Mouse (Mus musculus) limb, embryonic 15.5 days (tissue): Measurements from ENCODE around the gene Gm20388. TPM values are rescaled to one million over a fixed set of nuclear protein-coding genes. Genes with fewer than 3 reads are reported as not detected.

Source experiments
- ATAC-seq: fragments of 200-750 bp; cut with Nextera tagmentation; 2 replicates; pipeline ENCODE4 v1.8.0; 2017; ENCODE audit warnings: low read depth, moderate TSS enrichment; ENCODE audit not compliant: insufficient number of reproducible peaks, low FRiP score, low TSS enrichment
- H3K27ac ChIP-seq: fragments of 300-500 bp; sonication (generic); 2 replicates; pipeline ENCODE4 v1.5.1; 2015; ENCODE audit warnings: moderate library complexity, mild to moderate bottlenecking, inconsistent platforms
- H3K27me3 ChIP-seq: fragments of 300-500 bp; sonication (generic); 2 replicates; pipeline ENCODE4 v1.6.1; 2015; ENCODE audit warnings: inconsistent platforms
- H3K36me3 ChIP-seq: fragments of 300-500 bp; sonication (generic); 2 replicates; pipeline ENCODE4 v1.6.1; 2015; ENCODE audit warnings: inconsistent platforms
- H3K4me1 ChIP-seq: fragments of 300-500 bp; sonication (generic); 2 replicates; pipeline ENCODE4 v1.6.1; 2015; ENCODE audit warnings: inconsistent platforms
- H3K4me2 ChIP-seq: fragments of 300-500 bp; sonication (generic); 2 replicates; pipeline ENCODE4 v1.6.1; 2015; ENCODE audit warnings: mild to moderate bottlenecking, inconsistent platforms
- H3K4me3 ChIP-seq: fragments of 300-500 bp; sonication (generic); 2 replicates; pipeline ENCODE4 v1.5.1; 2015; ENCODE audit warnings: mild to moderate bottlenecking, inconsistent platforms
- H3K9ac ChIP-seq: fragments of 300-500 bp; sonication (generic); 2 replicates; pipeline ENCODE4 v1.6.1; 2015; ENCODE audit warnings: inconsistent platforms
- H3K9me3 ChIP-seq: fragments of 300-500 bp; sonication (generic); 2 replicates; pipeline ENCODE4 v1.6.1; 2016; ENCODE audit warnings: inconsistent platforms
- WGBS: fragments of 180-500 bp; shearing (Covaris S2); methylation state at CpG from one replicate; pipeline ENCODE4 v1.1.7; 2015; 5-methylcytosine and 5-hydroxymethylcytosine counted together
- polyA plus RNA-seq: library from polyadenylated mRNA; unstranded; fragments of >200 nt; fragmentation: Nextera tagmentation; extraction: Ambion mirVana; gene quantifications from 2 replicates; pipeline ENCODE4 v1.2.1, GENCODE M21; 2015

Gene Gm20388
- polyA plus RNA-seq, 1 experiment from 2014 or later: 4.9 TPM

GRCm38 (mm10) chr8:123004033-123004922 lies 3093.6 kb downstream of the Gm20388 start:
- no peak overlapping the region for H3K4me2 ChIP-seq
- ATAC-seq: peak; percentile 44; the same call in 1 of the 2 replicates
- no peaks in the 10 kb centered on the region for H3K27me3 ChIP-seq
- H3K4me3 ChIP-seq: no peak overlapping the region
- H3K9ac ChIP-seq: no peak overlapping the region
- WGBS: 46% methylated on average over 14 of the region's 14 CpGs
- no peaks in the 10 kb centered on the region for H3K36me3 ChIP-seq
- H3K27ac ChIP-seq: peak overlapping the region; percentile 43
- H3K4me1 ChIP-seq: peaks cover 46% of the 10 kb centered on the region
- no peaks in the 10 kb centered on the region for H3K9me3 ChIP-seq

GRCm38 (mm10) chr8:123005328-123005727 lies 3094.7 kb downstream of the Gm20388 start:
- no peak overlapping the region for H3K9ac ChIP-seq
- no peaks in the 10 kb centered on the region for H3K27me3 ChIP-seq
- H3K4me3 ChIP-seq: no peak overlapping the region
- no peak overlapping the region for H3K4me2 ChIP-seq
- H3K36me3 ChIP-seq: no peaks in the 10 kb centered on the region
- WGBS: 52% methylated on average over 3 of the region's 3 CpGs
- H3K4me1 ChIP-seq: peaks cover 45% of the 10 kb centered on the region
- peak overlapping the region; percentile 7; the same call in 1 of the 2 replicates for H3K27ac ChIP-seq
- ATAC-seq: no peak
- no peaks in the 10 kb centered on the region for H3K9me3 ChIP-seq

- Histone ChIP-seq H3K4me2 (no peak overlapping the region), H3K4me1 (peaks cover 46% of the 10 kb centered on the region), H3K36me3 (no peaks in the 10 kb centered on the region), H3K27me3 (no peaks in the 10 kb centered on the region), H3K4me3 (no peak overlapping the region), H3K9me3 (no peaks in the 10 kb centered on the region), H3K27ac (no peak overlapping the region), H3K9ac (no peak overlapping the region)
- WGBS: 56% methylated on average over 5 of the region's 5 CpGs
- no peak for ATAC-seq
These were observed 3095.2 kb downstream of the Gm20388 start for GRCm38 (mm10) chr8:123005805-123006204.

- Histone ChIP-seq H3K4me1 (peaks cover 34% of the 10 kb centered on the region), H3K36me3 (no peaks in the 10 kb centered on the region), H3K27me3 (no peaks in the 10 kb centered on the region), H3K27ac (no peak overlapping the region), H3K9me3 (no peaks in the 10 kb centered on the region), H3K9ac (no peak overlapping the region), H3K4me3 (no peak overlapping the region), H3K4me2 (no peak overlapping the region)
- ATAC-seq: no peak
These were observed 3100.7 kb downstream of the Gm20388 start for GRCm38 (mm10) chr8:123011321-123011720.

- no peak overlapping the region for H3K4me2 ChIP-seq
- H3K4me3 ChIP-seq: no peak overlapping the region
- no peaks in the 10 kb centered on the region for H3K27me3 ChIP-seq
- ATAC-seq: no peak
- WGBS: 63% methylated on average over 7 of the region's 7 CpGs
- H3K9ac ChIP-seq: no peak overlapping the region
- H3K27ac ChIP-seq: no peak overlapping the region
- no peaks in the 10 kb centered on the region for H3K36me3 ChIP-seq
- no peaks in the 10 kb centered on the region for H3K9me3 ChIP-seq
- H3K4me1 ChIP-seq: peaks cover 30% of the 10 kb centered on the region
These were observed 3103.8 kb downstream of the Gm20388 start for GRCm38 (mm10) chr8:123014429-123014828.

GRCm38 (mm10) chr8:123015074-123015473 lies 3104.4 kb downstream of the Gm20388 start:
- Histone ChIP-seq H3K4me3 (no peak overlapping the region), H3K9ac (no peak overlapping the region), H3K36me3 (no peaks in the 10 kb centered on the region), H3K9me3 (no peaks in the 10 kb centered on the region), H3K27ac (no peak overlapping the region), H3K27me3 (no peaks in the 10 kb centered on the region), H3K4me1 (peaks cover 32% of the 10 kb centered on the region), H3K4me2 (no peak overlapping the region)
- ATAC-seq: no peak
- 43% methylated on average over 3 of the region's 3 CpGs for WGBS

- no peaks in the 10 kb centered on the region for H3K27me3 ChIP-seq
- no peak overlapping the region for H3K27ac ChIP-seq
- ATAC-seq: no peak
- no peak overlapping the region for H3K4me3 ChIP-seq
- no peaks in the 10 kb centered on the region for H3K36me3 ChIP-seq
- peaks cover 44% of the 10 kb centered on the region for H3K4me1 ChIP-seq
- 94% methylated on average over 4 of the region's 4 CpGs for WGBS
- no peak overlapping the region for H3K9ac ChIP-seq
- H3K4me2 ChIP-seq: no peak overlapping the region
- no peaks in the 10 kb centered on the region for H3K9me3 ChIP-seq
These were observed 3106.5 kb downstream of the Gm20388 start for GRCm38 (mm10) chr8:123017143-123017542.

- ATAC-seq: no peak
- Histone ChIP-seq H3K27ac (no peak overlapping the region), H3K4me1 (peaks cover 46% of the 10 kb centered on the region), H3K36me3 (no peaks in the 10 kb centered on the region), H3K9me3 (no peaks in the 10 kb centered on the region), H3K4me2 (no peak overlapping the region), H3K4me3 (no peak overlapping the region), H3K9ac (no peak overlapping the region), H3K27me3 (no peaks in the 10 kb centered on the region)
- WGBS: 62% methylated on average over 4 of the region's 4 CpGs
These were observed 3108.0 kb downstream of the Gm20388 start for GRCm38 (mm10) chr8:123018484-123019164.

- no peak for ATAC-seq
- Histone ChIP-seq H3K9me3 (no peaks in the 10 kb centered on the region), H3K27me3 (no peaks in the 10 kb centered on the region), H3K4me3 (no peak overlapping the region), H3K4me2 (no peak overlapping the region), H3K4me1 (peaks cover 38% of the 10 kb centered on the region), H3K9ac (no peak overlapping the region), H3K36me3 (no peaks in the 10 kb centered on the region), H3K27ac (no peak overlapping the region)
- 36% methylated on average over 2 of the region's 2 CpGs for WGBS
These were observed 3109.4 kb downstream of the Gm20388 start for GRCm38 (mm10) chr8:123020084-123020483.

- ATAC-seq: no peak
- H3K36me3 ChIP-seq: no peaks in the 10 kb centered on the region
- H3K4me2 ChIP-seq: no peak overlapping the region
- H3K27ac ChIP-seq: peak overlapping the region; percentile 72
- H3K9me3 ChIP-seq: no peaks in the 10 kb centered on the region
- no peaks in the 10 kb centered on the region for H3K27me3 ChIP-seq
- H3K4me3 ChIP-seq: no peak overlapping the region
- H3K9ac ChIP-seq: no peak overlapping the region
- peaks cover 34% of the 10 kb centered on the region for H3K4me1 ChIP-seq
- 73% methylated on average over 2 of the region's 2 CpGs for WGBS
These were observed 3110.2 kb downstream of the Gm20388 start for GRCm38 (mm10) chr8:123020859-123021258.

- H3K4me2 ChIP-seq: no peak overlapping the region
- no peaks in the 10 kb centered on the region for H3K9me3 ChIP-seq
- no peak overlapping the region for H3K4me3 ChIP-seq
- H3K4me1 ChIP-seq: peaks cover 30% of the 10 kb centered on the region
- H3K27ac ChIP-seq: peak overlapping the region; percentile 72
- no peak overlapping the region for H3K9ac ChIP-seq
- no peak for ATAC-seq
- H3K27me3 ChIP-seq: no peaks in the 10 kb centered on the region
- no peaks in the 10 kb centered on the region for H3K36me3 ChIP-seq
- 74% methylated on average over 1 of the region's 1 CpGs for WGBS
These were observed 3110.6 kb downstream of the Gm20388 start for GRCm38 (mm10) chr8:123021259-123021658.

GRCm38 (mm10) chr8:123022727-123023126 lies 3112.1 kb downstream of the Gm20388 start:
- no peaks in the 10 kb centered on the region for H3K36me3 ChIP-seq
- H3K27ac ChIP-seq: peak overlapping the region; percentile 29
- H3K4me3 ChIP-seq: no peak overlapping the region
- WGBS: 50% methylated on average over 3 of the region's 3 CpGs
- H3K4me2 ChIP-seq: no peak overlapping the region
- H3K27me3 ChIP-seq: no peaks in the 10 kb centered on the region
- no peaks in the 10 kb centered on the region for H3K9me3 ChIP-seq
- H3K9ac ChIP-seq: no peak overlapping the region
- H3K4me1 ChIP-seq: peaks cover 30% of the 10 kb centered on the region
- ATAC-seq: peak; percentile 64; the same call in 1 of the 2 replicates
